Mouse (Mus musculus) MEL (cell line): Measurements from ENCODE around the gene Acoxl.

ENCODE experiments used
- CTCF ChIP-seq, 3 experiments: IDR thresholded peaks in 2 of 3; conservative IDR thresholded peaks in 1 of 3; 2 replicates each; pipeline ENCODE4 v1.5.1; 2011 to 2012; ENCODE audit warnings: low read length in 3 of 3, low read depth in 2 of 3, mild to moderate bottlenecking in 2 of 3, improper control_type of control experiment in 1 of 3, inconsistent platforms in 1 of 3, mixed read lengths in 1 of 3, moderate library complexity in 1 of 3; ENCODE audit not compliant: control insufficient read depth in 1 of 3, insufficient read depth in 1 of 3, poor library complexity in 1 of 3, severe bottlenecking in 1 of 3
- ETS1 ChIP-seq: IDR thresholded peaks from 2 replicates; pipeline ENCODE4 v1.6.1; 2012; ENCODE audit warnings: low read depth, mild to moderate bottlenecking, inconsistent platforms, low read length, improper control_type of control experiment, moderate library complexity
- JUND ChIP-seq: IDR thresholded peaks from 2 replicates; pipeline ENCODE4 v1.6.1; 2011; ENCODE audit warnings: low read depth, mild to moderate bottlenecking, improper control_type of control experiment, low read length
- MYC ChIP-seq: IDR thresholded peaks from 2 replicates; pipeline ENCODE4 v1.6.1; 2011; ENCODE audit warnings: low read depth, mild to moderate bottlenecking, low read length, improper control_type of control experiment, moderate library complexity
- POLR2A ChIP-seq, 2 experiments: IDR thresholded peaks; 2 replicates each; pipeline ENCODE4 v1.6.1; 2011 to 2012; ENCODE audit warnings: low read length in 2 of 2, mild to moderate bottlenecking in 2 of 2, control low read depth in 1 of 2, improper control_type of control experiment in 1 of 2, low read depth in 1 of 2, moderate library complexity in 1 of 2; ENCODE audit not compliant: control insufficient read depth in 1 of 2, insufficient read depth in 1 of 2, poor library complexity in 1 of 2
- SIN3A ChIP-seq: IDR thresholded peaks from 2 replicates; pipeline ENCODE4 v1.6.1; 2012; ENCODE audit warnings: low read length, improper control_type of control experiment, inconsistent platforms
- TAL1 ChIP-seq: IDR thresholded peaks from 2 replicates; pipeline ENCODE4 v1.6.1; 2012; ENCODE audit warnings: mild to moderate bottlenecking, inconsistent platforms, low read length, moderate library complexity, mixed read lengths
- UBTF ChIP-seq: IDR thresholded peaks from 2 replicates; pipeline ENCODE4 v1.6.1; 2012; ENCODE audit warnings: low read depth, mild to moderate bottlenecking, inconsistent platforms, low read length, improper control_type of control experiment, moderate library complexity, borderline replicate concordance; ENCODE audit not compliant: insufficient read depth
- ZNF384 ChIP-seq: IDR thresholded peaks from 2 replicates; pipeline ENCODE4 v1.6.1; 2012; ENCODE audit warnings: low read depth, mild to moderate bottlenecking, inconsistent platforms, low read length, improper control_type of control experiment

DNA sequence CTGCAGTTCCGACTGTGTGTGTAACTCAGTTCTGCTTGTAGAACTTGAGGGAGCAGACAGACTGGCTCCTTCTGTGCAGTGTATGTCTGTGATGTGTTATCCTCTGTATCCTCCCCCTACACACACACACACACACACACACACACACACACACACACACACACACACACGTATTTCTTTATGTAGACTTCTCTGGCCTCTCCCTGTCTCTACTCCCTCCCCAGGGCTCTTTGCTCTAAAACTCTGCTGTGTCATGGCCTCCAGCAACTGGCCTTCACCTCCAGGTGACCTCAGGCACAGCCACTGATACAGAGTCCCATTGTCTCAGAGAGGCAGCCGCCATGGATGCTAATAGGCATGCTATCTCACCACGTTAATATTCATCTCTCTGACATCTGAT lies 276.9 kb downstream of the Acoxl start:
- TF ChIP-seq MYC (no peak), ZNF384 (no peak), ETS1 (no peak), JUND (no peak), CTCF (IDR thresholded peaks at IDR 0.05 in 2 of 3, conservative IDR thresholded peaks at IDR 0.05 in 1 of 3; ENCODE audit: control insufficient read depth in 1 of 3, insufficient read depth in 1 of 3, low read depth in 2 of 3, low read length in 3 of 3, poor library complexity in 1 of 3, severe bottlenecking in 1 of 3) (no peak), POLR2A (IDR thresholded peaks at IDR 0.05; ENCODE audit: control insufficient read depth in 1 of 2, insufficient read depth in 1 of 2, low read depth in 1 of 2, low read length in 2 of 2, poor library complexity in 1 of 2) (no peak), UBTF (no peak), TAL1 (no peak), SIN3A (no peak)
